Mouse (Mus musculus) E14TG2a.4 (cell line): ENCODE results near the gene Hrct1.

ENCODE experiments used
- CTCF ChIP-seq: conservative IDR thresholded peaks from 2 replicates; pipeline ENCODE4 v1.5.1; 2014; ENCODE audit warnings: low read length
- NANOG ChIP-seq: IDR thresholded peaks from 2 replicates; pipeline ENCODE4 v1.6.1; 2014; ENCODE audit warnings: borderline replicate concordance, low read length, mixed read lengths
- POU5F1 ChIP-seq: IDR thresholded peaks from 2 replicates; pipeline ENCODE4 v1.6.1; 2014; ENCODE audit warnings: low read length, borderline replicate concordance

DNA sequence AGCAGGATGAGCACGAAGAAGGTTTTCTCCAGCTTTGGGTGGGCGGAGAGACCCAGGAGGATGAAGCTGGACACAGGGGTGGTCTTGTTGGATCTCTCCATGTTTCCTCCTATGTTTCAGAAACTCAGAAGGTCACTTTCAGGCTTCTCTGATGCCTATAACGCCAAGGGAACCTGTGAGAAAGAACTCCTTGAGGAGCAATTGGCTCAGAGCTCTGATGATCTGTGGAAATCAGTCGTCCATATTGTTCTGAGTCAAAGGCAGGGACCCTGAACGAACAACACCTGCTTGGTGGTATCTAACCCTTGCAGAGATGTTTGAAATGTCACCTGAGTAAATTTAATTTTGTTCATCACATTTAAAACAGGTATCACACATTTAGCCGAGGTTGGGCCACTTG lies 43.9 kb downstream of the Hrct1 start, which contains the start of gene Olfr159:
- no peak for TF ChIP-seq CTCF
- no peak for TF ChIP-seq NANOG
- no peak for TF ChIP-seq POU5F1
